Mouse (Mus musculus): ENCODE data around the gene Gm45062. TPM values are rescaled to one million over a fixed set of nuclear protein-coding genes. Genes with fewer than 3 reads are reported as not detected.

The Gm45062 gene
- total RNA-seq, 1 experiment: 1.5 TPM

DNA sequence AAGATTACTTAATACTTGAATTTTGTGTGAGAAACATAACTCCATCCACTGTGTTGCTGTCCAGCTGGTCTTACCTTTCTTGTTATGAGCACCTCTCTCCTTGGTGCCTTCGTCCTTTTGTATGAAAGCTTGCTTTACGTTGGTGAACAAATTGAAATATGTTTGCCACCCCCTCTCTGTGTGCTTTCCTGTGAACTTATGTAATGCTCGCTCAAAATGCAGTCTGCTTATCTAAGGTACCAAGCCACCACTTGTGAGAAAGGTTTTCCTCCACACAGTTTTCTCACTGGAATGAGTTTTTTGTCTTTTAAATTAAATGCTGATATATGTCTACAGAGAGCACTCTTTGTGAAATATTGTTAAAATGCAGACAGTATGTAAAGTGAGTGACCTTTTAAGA lies 30.7 kb upstream of the Gm45062 start:
- Histone ChIP-seq H3K9ac (ENCODE audit: insufficient read depth, low read depth, low read length, poor library complexity, severe bottlenecking) (no peak overlapping the region), H3K9me3 (ENCODE audit: control insufficient read depth, insufficient read depth, low read depth, low read length) (no peaks in the 10 kb centered on the region; the same call in none of the 2 replicates), H3K4me3 (ENCODE audit: insufficient read depth in 1 of 2, low read depth in 1 of 2, low read length in 2 of 2, poor library complexity in 1 of 2, severe bottlenecking in 1 of 2) (no peak overlapping the region), H3K27ac (ENCODE audit: insufficient read depth, low read depth, low read length, poor library complexity, severe bottlenecking) (no peak overlapping the region), H3K4me1 (ENCODE audit: control insufficient read depth in 2 of 2, insufficient read depth in 2 of 2, low read length in 2 of 2, poor library complexity in 1 of 2) (no peaks in the 10 kb centered on the region), H3K36me3 (ENCODE audit: control insufficient read depth, insufficient read depth, low read length, poor library complexity, severe bottlenecking) (peaks cover 4% of the 10 kb centered on the region)
- no peak for DNase-seq (ENCODE audit: low read depth, low spot score)
- in situ Hi-C loops (cut with MboI; ENCODE audit: low sequenced_read_pairs in 2 of 2, unreplicated experiment in 2 of 2): no loop called here
- TF ChIP-seq ZNF384 (IDR thresholded peaks at IDR 0.05; ENCODE audit: low read depth, low read length): no peak
- TF ChIP-seq MAFK (IDR thresholded peaks at IDR 0.05; ENCODE audit: insufficient read depth, low read depth, low read length): no peak

DNA sequence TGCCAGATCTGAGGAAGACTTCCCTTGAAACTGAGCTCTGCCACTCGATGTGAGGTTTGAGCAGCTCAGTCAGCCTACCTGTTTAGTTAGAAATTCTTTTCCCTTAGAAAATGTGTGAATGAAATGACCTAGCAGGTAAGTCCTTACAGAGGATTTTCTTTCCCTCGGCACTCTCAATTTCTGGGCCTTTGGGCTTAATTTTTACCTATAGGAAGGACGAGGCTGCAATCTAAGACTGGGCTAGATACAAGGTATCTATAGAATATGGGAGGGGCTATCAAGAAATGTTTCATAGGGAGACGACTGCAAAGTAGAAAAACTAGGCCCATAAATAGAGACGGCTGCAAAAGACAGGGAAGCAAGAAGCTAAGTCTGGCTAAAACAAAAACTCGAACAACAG lies 934 bp upstream of the Gm45062 start:
- TF ChIP-seq HCFC1 (IDR thresholded peaks at IDR 0.05; ENCODE audit: borderline replicate concordance, insufficient read depth, low read length): no peak
- no peak for TF ChIP-seq CHD2 (IDR thresholded peaks at IDR 0.05; ENCODE audit: low read depth, low read length)
- no peaks in the 10 kb centered on the region for H3K4me1 ChIP-seq (ENCODE audit: control insufficient read depth in 2 of 2, insufficient read depth in 2 of 2, low read length in 2 of 2, poor library complexity in 1 of 2)
- peak overlapping the region; percentile 95 to 98 for H3K4me3 ChIP-seq (ENCODE audit: insufficient read depth in 1 of 2, low read depth in 1 of 2, low read length in 2 of 2, poor library complexity in 1 of 2, severe bottlenecking in 1 of 2)
- DNase-seq (ENCODE audit: low read depth, low spot score): no peak
- H3K9ac ChIP-seq (ENCODE audit: insufficient read depth, low read depth, low read length, poor library complexity, severe bottlenecking): peak overlapping the region; percentile 93; the same call in 1 of the 2 replicates
- H3K27ac ChIP-seq (ENCODE audit: insufficient read depth, low read depth, low read length, poor library complexity, severe bottlenecking): no peak overlapping the region
- in situ Hi-C loops (cut with MboI; ENCODE audit: low sequenced_read_pairs in 2 of 2, unreplicated experiment in 2 of 2): no loop called here
- no peaks in the 10 kb centered on the region for H3K36me3 ChIP-seq (ENCODE audit: control insufficient read depth, insufficient read depth, low read length, poor library complexity, severe bottlenecking)
- no peaks in the 10 kb centered on the region for H3K9me3 ChIP-seq (ENCODE audit: control insufficient read depth, insufficient read depth, low read depth, low read length)

DNA sequence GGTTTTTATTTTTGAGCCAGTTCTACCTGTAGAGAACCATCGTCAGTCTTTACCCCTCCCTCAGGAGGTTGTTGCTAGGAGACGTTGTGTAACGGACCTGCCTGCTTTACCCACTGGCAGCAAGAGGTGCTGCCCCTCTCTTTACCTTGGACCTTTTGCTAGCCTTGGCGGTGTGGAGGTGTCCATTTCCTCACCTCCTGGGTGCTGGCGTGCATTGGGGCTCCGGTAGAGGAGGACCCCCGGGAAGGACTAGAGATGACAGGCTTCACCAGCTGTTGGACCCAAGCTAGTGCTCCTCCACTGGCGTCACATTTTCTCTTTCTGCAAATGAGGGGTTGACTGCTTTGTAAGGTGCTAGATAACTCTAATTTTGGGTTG lies 406 bp downstream of the Gm45062 start:
- TF ChIP-seq ZC3H11A (IDR thresholded peaks at IDR 0.05; ENCODE audit: borderline replicate concordance, low read depth, low read length) (no peak), CHD2 (IDR thresholded peaks at IDR 0.05; ENCODE audit: low read depth, low read length) (no peak), MAFK (IDR thresholded peaks at IDR 0.05; ENCODE audit: insufficient read depth, low read depth, low read length) (no peak), HCFC1 (IDR thresholded peaks at IDR 0.05; ENCODE audit: borderline replicate concordance, insufficient read depth, low read length) (no peak), ZNF384 (IDR thresholded peaks at IDR 0.05; ENCODE audit: low read depth, low read length) (no peak)
- in situ Hi-C loops (cut with MboI; ENCODE audit: low sequenced_read_pairs in 2 of 2, unreplicated experiment in 2 of 2): no loop called here
- H3K9me3 ChIP-seq (ENCODE audit: control insufficient read depth, insufficient read depth, low read depth, low read length): no peaks in the 10 kb centered on the region
- H3K4me1 ChIP-seq (ENCODE audit: control insufficient read depth in 2 of 2, insufficient read depth in 2 of 2, low read length in 2 of 2, poor library complexity in 1 of 2): no peaks in the 10 kb centered on the region
- no peak for DNase-seq (ENCODE audit: low read depth, low spot score)
- no peaks in the 10 kb centered on the region for H3K36me3 ChIP-seq (ENCODE audit: control insufficient read depth, insufficient read depth, low read length, poor library complexity, severe bottlenecking)
- H3K9ac ChIP-seq (ENCODE audit: insufficient read depth, low read depth, low read length, poor library complexity, severe bottlenecking): peak overlapping the region; percentile 79
- no peak overlapping the region; the same call in 1 of the 2 replicates for H3K27ac ChIP-seq (ENCODE audit: insufficient read depth, low read depth, low read length, poor library complexity, severe bottlenecking)
- peak overlapping the region; percentile 83 to 98 for H3K4me3 ChIP-seq (ENCODE audit: insufficient read depth in 1 of 2, low read depth in 1 of 2, low read length in 2 of 2, poor library complexity in 1 of 2, severe bottlenecking in 1 of 2)

DNA sequence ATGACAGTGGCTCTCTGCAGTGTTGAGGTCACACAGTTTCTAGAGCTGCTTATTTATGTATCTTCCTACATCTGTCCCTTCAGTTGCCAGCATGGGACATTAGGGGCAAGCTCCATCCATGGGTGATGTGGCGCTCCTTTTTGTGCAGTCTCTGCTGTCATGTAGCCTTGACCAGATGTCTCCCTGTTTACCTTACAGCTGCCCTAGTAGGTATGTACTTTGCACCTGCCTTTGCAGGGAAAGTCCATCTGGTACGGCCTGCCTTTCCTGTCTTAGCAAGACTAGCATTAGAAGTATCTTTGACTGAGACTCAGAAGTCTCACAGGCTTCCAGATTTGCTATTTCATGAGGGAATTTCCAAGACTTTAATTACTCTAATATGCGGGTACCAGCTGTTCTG lies 11.8 kb downstream of the Gm45062 start:
- in situ Hi-C loops (cut with MboI; ENCODE audit: low sequenced_read_pairs in 2 of 2, unreplicated experiment in 2 of 2): loop anchor here in 1 of 2 experiments (10.0 kb wide), 1 partner anchor 464 kb away; no protein-coding TSS in a partner anchor
- no peaks in the 10 kb centered on the region for H3K4me1 ChIP-seq (ENCODE audit: control insufficient read depth in 2 of 2, insufficient read depth in 2 of 2, low read length in 2 of 2, poor library complexity in 1 of 2)
- H3K27ac ChIP-seq (ENCODE audit: insufficient read depth, low read depth, low read length, poor library complexity, severe bottlenecking): no peak overlapping the region
- no peak for TF ChIP-seq MAFK (IDR thresholded peaks at IDR 0.05; ENCODE audit: insufficient read depth, low read depth, low read length)
- 0 out of 2 replicates have a peak, but pooled peaks have one; percentile 2 for TF ChIP-seq ZNF384 (IDR thresholded peaks at IDR 0.05; ENCODE audit: low read depth, low read length)
- H3K9ac ChIP-seq (ENCODE audit: insufficient read depth, low read depth, low read length, poor library complexity, severe bottlenecking): no peak overlapping the region
- no peaks in the 10 kb centered on the region for H3K9me3 ChIP-seq (ENCODE audit: control insufficient read depth, insufficient read depth, low read depth, low read length)
- no peak overlapping the region for H3K4me3 ChIP-seq (ENCODE audit: insufficient read depth in 1 of 2, low read depth in 1 of 2, low read length in 2 of 2, poor library complexity in 1 of 2, severe bottlenecking in 1 of 2)
- DNase-seq (ENCODE audit: low read depth, low spot score): no peak
- H3K36me3 ChIP-seq (ENCODE audit: control insufficient read depth, insufficient read depth, low read length, poor library complexity, severe bottlenecking): no peaks in the 10 kb centered on the region

DNA sequence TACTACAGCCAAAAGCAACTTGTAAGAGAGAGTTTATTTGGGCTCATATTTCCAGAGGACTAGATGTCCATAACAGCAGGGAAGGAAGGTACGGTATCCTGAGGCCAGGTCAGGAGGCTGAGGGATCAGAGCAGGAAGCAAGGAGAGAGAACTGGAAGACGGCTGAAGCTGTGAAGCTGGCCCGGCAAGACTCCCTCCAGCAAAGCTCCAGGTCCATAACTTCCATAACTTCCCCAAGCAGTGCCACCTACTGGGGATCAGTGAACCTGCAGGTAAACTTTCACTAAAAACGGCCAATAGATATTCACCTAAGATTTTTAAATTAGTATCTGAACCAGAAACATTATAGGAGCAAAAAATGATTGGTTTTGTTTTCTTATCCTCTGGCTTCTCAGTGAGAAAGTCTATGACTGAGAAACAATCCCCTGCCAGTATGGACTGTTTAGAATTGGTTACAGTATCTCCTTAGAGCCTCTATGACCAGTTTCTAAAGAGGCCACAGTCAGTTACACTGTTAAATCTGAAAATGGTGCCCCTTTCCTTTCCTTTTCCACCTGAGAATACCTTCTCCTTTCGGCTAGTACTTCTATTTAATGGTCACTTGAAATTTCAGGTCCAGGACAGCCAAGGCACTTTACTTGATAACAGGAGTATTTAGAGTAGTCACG lies 15.3 kb downstream of the Gm45062 start:
- no peak for DNase-seq (ENCODE audit: low read depth, low spot score)
- no peak overlapping the region for H3K4me3 ChIP-seq (ENCODE audit: insufficient read depth in 1 of 2, low read depth in 1 of 2, low read length in 2 of 2, poor library complexity in 1 of 2, severe bottlenecking in 1 of 2)
- H3K27ac ChIP-seq (ENCODE audit: insufficient read depth, low read depth, low read length, poor library complexity, severe bottlenecking): no peak overlapping the region
- no peaks in the 10 kb centered on the region for H3K4me1 ChIP-seq (ENCODE audit: control insufficient read depth in 2 of 2, insufficient read depth in 2 of 2, low read length in 2 of 2, poor library complexity in 1 of 2)
- no peak overlapping the region for H3K9ac ChIP-seq (ENCODE audit: insufficient read depth, low read depth, low read length, poor library complexity, severe bottlenecking)
- H3K36me3 ChIP-seq (ENCODE audit: control insufficient read depth, insufficient read depth, low read length, poor library complexity, severe bottlenecking): no peaks in the 10 kb centered on the region
- in situ Hi-C loops (cut with MboI; ENCODE audit: low sequenced_read_pairs in 2 of 2, unreplicated experiment in 2 of 2): loop anchor here in 1 of 2 experiments (10.0 kb wide), 1 partner anchor 460 kb away; no protein-coding TSS in a partner anchor
- TF ChIP-seq ZC3H11A (IDR thresholded peaks at IDR 0.05; ENCODE audit: borderline replicate concordance, low read depth, low read length) (no peak), HCFC1 (IDR thresholded peaks at IDR 0.05; ENCODE audit: borderline replicate concordance, insufficient read depth, low read length) (no peak), ZNF384 (IDR thresholded peaks at IDR 0.05; ENCODE audit: low read depth, low read length) (no peak), MAFK (IDR thresholded peaks at IDR 0.05; ENCODE audit: insufficient read depth, low read depth, low read length) (no peak), CHD2 (IDR thresholded peaks at IDR 0.05; ENCODE audit: low read depth, low read length) (no peak)
- no peaks in the 10 kb centered on the region for H3K9me3 ChIP-seq (ENCODE audit: control insufficient read depth, insufficient read depth, low read depth, low read length)
